Mouse (Mus musculus) 416B (cell line): ENCODE data around the gene Fnbp1l.

Experiments
- DNase-seq: peaks from one replicate; pipeline ENCODE4 v3.0.0; 2011; ENCODE audit warnings: low read depth

The Fnbp1l gene

DNA sequence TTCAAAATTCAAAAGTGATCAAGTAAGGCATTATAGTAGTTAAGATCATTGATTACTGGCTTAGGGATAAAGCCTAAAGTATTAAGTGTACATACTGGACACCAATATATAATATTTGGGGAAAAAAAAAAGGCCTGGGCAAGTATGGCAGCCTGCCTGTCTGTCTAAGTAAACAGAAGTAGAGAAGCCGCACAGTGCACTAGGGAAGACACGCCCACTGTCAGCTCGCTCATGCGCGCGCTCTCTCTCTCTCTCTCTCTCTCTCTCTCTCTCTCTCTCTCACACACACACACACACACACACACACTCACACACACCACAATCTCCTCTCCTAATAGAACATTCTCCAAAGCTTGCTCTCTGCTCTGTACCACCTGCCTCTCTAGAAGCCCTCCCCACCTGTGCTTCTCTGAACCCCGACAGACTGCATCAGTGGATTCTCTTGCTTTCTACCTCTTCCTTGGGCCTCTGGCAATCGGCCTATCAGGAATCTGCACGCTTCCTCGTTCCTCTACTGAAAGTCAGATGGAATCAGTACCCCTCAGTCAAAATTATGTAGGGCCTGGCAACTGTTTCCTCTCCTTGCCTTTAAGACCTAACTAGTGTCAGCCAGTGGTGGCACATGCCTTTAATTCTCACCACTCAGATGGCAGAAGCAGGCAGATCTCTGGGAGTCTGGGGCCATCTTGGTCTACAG is 13.3 kb downstream of the Fnbp1l start:
- peak; percentile 36 for DNase-seq

- peak; percentile 59 for DNase-seq
Measured at GRCm38 (mm10) chr3:122603229-122603628, 16.3 kb downstream of the Fnbp1l start.

DNA sequence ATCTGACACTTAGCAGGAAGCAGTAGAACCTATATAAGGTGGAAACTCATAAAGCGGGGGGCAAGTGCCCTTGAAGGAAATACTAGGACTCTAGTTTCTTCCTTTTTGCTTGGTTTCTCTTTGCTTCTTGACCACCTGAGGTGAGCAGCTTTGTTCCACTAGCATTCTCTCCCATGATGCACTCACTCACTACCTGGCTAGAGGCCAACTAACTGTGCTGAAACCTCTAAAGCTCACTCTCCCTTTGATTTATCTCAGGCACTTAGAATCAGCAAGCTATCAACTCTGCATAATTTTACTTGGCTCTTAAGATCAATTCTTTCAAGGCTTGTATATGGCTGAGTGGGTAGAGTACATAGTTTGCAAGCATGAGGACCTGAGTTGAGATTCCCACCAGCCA is 17.1 kb downstream of the Fnbp1l start:
- DNase-seq: peak; percentile 54

DNA sequence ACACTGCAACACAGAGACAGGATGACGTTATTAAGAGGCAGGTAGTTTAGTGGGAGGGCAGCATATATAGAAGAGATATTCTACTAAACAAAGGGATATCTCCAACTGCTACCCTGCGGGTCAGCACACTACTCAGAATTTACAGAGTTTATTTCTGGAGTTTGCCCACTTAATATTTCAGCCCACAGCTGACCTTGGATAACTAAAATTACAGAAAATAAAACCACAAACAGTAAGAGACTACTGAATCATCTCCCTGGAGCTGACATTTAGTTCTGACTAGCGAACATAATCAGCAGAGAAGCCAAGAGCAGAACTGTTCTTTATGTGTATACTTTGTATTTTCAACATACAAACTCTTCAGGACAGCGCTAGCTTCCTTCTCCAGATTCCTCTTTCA is 20.2 kb downstream of the Fnbp1l start:
- peak; percentile 66 for DNase-seq

DNA sequence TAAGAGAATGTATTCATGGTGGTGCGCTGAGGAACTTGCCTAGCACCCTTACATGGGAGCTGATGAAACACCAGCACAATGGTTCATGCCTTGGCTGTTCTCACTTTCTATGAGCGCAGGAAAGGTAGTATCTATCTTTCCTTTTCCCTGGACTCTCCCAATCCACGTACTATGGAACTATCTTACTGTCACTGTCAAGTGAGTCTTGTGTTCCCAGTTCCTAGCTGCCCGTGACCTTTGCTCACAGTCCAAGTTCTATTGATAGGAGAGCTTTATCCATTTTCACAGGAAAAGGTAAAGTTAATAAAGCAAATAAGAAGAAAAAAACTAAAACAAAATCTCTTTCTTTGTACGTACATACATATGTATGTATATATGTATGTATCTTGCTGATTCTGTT is 28.7 kb downstream of the Fnbp1l start:
- no peak for DNase-seq

DNA sequence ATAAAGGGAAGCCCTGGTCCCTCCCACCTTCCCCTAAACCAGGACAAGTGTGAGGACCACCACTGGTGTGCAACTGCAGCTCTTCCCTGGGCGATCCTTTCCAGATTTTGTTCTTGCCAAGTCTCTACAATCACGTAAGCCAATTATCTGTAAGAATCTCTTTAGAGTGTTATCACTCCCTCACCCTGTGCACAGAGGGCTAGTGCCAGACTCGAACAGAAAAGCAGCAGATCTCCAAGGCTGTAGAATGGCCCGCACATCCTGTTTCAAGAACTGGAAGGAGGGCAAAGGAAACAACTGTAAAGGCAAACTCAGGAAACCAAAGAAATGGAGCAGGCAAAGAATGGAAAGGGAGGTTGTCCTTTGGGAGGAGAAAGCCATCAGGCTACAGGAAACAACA is 29.2 kb downstream of the Fnbp1l start:
- DNase-seq: no peak

- peak; percentile 67 for DNase-seq
Measured at GRCm38 (mm10) chr3:122586918-122587641, 32.4 kb downstream of the Fnbp1l start.

DNA sequence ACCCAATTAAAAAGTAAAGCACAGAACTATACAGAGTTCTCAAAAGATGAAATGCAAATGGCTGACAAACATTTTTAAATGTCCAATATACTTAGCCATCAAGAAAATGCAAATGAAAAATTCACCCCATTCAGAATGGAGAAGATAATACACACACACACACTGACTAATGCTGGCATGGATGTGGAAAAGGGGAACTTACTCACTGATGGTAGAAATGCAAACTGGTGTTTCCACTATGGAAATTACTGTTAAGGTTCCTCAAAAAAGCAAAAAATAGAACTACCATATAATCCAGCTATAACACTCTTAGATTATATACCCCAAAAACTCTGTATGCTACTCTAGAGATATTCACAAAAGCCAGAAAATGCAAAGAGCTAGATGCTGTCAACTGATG is 42.2 kb downstream of the Fnbp1l start:
- peak; percentile 79 for DNase-seq

DNA sequence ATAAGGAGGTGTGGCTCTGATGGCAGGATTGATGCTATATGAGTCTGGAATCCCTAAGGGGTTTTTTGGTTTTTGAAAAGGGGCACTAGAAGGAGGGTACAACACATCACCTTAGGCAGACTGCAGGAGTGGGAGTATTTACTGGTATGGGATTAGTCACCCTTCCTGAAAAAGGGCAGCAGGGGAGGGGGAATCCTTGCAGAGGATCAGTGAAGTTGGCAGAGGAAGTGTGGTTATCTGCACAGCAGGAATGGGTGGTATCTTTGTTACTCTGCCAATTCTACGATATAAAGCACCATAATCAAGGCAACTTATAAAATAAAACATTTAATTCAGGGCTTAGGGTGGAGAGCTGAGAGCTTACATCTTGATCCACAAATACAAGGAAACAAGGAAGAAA is 44.6 kb downstream of the Fnbp1l start:
- DNase-seq: peak; percentile 85

DNA sequence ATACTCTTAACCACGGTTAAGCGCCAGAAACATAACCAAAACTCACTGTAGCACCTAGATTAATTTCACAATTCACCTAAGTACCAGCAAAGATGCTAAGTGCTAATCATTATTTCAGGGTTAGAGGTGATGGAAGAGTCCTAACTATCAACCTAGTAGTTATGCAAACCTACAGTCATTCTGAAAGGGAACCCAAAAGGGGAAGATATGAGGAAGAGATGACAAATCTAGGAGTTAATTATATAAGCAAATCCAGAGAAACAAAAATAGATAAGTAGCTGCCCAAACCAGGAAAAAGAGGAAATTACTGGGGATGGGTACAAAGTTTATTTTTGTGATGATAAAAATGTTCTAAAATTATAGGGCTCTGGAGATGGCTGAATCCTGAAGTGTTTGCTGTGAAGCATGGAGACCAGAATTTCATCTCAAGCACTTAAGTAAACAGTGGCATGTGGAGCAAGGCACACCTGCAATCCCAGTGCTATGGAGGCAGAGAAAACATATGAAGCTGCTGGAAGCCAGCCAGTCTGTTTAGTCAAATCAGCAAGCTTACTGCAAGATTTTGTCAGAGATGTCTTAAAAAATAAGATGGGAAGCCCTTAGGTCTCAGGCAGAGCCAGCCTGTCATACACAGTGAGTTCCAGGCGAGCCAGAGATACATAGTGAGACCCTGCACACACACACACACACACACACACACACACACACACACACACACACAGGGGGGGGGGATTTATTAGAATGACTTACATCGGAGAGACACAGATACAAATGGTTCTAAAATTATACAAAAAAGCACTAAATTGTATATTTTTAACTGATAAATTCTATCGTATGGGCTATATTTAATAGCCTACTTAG is 45.9 kb downstream of the Fnbp1l start:
- DNase-seq: peak; percentile 29

GRCm38 (mm10) chr3:122566549-122566948 is 53.0 kb downstream of the Fnbp1l start:
- DNase-seq: peak; percentile 48

DNA sequence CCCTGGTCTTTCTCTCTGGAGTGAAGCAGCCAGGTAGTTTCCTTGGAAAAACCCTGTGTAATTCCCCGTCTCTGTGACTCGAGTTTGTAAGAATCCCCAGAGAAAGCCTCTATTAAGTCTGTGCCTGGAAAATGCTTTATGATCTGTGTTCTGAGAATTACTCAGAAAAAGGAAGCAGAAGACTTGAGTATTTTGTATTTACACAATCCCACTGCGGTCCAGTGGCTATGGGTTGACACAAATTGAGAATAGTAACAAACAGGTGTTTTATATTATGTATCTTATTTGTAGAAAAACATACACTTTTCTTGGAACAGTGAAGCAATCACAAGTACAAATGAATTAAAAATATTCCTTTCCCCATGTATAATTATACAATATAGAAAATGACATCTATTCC is 53.4 kb downstream of the Fnbp1l start:
- no peak for DNase-seq

- no peak for DNase-seq
Measured at GRCm38 (mm10) chr3:122565285-122565684, 54.2 kb downstream of the Fnbp1l start.

- DNase-seq: no peak
Measured at GRCm38 (mm10) chr3:122557766-122558165, 61.7 kb downstream of the Fnbp1l start.

GRCm38 (mm10) chr3:122551174-122551573 is 68.3 kb downstream of the Fnbp1l start:
- peak; percentile 52 for DNase-seq

GRCm38 (mm10) chr3:122547469-122547868 is 72.0 kb downstream of the Fnbp1l start:
- no peak for DNase-seq

DNA sequence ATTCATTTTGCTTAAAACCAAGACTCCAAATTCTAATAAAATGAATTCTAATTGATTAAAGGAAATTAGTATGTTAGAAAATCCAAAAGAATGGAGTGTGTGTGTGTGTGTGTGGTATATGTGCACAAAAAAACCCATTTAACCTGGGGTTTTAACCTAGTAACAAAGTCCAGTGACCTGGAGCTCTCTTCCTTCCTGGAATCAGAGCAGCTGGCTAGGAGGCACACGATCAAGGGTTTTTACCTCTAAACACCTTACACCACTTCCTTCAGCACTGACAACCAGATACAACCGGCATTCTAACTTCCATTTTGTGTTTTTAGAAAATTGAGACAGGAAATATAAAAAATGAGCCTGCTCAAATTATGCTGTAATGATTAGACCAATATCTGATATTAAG is 74.2 kb downstream of the Fnbp1l start:
- DNase-seq: no peak

- DNase-seq: no peak
Measured at GRCm38 (mm10) chr3:122540918-122541317, 78.6 kb downstream of the Fnbp1l start.

DNA sequence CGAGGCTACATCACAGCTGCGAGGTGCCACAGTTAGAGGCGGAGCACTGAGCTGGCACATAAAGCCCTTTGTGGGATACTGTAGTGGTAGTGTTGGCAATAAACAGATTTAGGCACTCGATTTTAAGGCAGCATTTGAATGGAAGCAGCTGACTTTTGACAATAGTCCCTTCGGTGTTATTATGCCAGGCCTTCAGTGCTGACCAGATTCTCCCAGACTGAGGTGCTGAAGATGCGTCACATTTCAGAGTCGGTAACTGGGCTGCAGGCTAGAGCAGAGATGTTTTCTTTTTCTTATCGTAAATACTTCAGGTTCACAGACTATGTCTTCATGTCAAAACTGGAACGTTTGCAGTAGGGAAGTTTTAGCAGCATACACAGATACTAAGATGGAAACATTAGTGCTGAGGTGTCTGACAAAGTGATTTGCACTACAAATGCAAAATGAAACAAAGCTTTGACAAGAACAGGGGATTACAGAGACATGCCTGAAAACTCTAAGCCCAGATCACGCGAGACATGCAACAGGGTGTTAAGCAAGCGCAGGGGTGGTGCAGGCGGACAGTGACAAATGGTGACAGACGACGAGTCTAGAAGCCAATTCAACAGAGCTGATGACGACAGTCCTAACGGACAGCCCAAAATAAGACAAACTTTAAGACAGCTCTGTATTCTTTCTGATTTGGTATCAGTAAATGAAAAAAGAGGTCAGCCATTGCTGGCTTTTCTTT is 79.4 kb downstream of the Fnbp1l start:
- no peak for DNase-seq

- DNase-seq: no peak
Measured at GRCm38 (mm10) chr3:122538851-122539250, 80.7 kb downstream of the Fnbp1l start.

DNA sequence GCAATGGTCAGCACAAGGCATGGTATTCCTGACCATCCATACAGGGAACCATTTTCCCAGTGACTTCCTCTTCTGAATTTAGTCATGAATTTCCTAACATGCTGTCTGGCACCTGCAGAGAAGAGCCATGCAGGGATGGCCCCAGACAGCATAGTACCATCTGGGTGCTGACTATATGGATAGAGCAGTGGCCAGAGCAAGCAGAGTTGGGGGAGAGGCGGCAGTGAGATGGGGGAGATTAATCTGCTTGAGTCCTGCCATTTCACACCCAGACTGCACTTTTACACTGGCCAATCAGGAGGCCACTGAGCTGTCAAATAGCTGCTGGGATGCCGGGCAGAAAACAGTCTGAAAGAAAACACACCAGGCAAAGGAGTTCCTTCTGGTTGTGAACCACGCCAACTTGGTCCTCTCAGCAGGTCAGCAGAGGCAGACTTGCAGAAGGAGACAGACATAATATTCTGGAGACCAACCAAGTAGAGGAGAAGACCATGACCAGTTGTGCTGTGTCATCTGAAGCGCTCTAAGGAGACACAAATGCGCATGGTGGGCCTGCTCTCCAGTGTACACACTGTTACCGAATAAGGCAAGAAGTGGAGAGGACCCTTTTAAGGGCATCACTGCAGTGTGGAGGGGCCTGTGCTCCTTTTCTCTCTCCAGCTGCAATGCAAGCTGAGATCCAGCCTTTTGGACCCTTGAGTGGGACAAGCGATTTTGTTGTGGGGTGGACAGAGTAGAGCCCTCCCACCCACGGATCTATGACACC is 83.4 kb downstream of the Fnbp1l start:
- no peak for DNase-seq
